In genomic region chr10:40884279-40884806, GRCm38 (mm10) we compare ENCODE assay signal across 8 mouse cellular contexts. TPM values are rescaled to one million over a fixed set of nuclear protein-coding genes. Genes with fewer than 3 reads are reported as not detected.
A peak's percentile ranks its signal among the peaks of the same experiment; 100 is the strongest.
DNase-seq lines count a peak whose midpoint lies in the region; ATAC-seq and TF ChIP-seq lines count a peak whose summit lies in the region.

No protein-coding gene starts in this region.

- DNase-seq in urinary bladder, adult 2 months (ENCODE audit: low spot score): peak; percentile 28
- DNase-seq in urinary bladder, postnatal 10 days (ENCODE audit: low spot score): no peak
- DNase-seq in embryo, embryonic 10.5 days (ENCODE audit: low spot score): peak; percentile 66
- no peak for DNase-seq in heart, embryonic 10.5 days (ENCODE audit: low spot score)
- DNase-seq in liver, adult 2 months (ENCODE audit: extremely low read depth, low read depth, low spot score): peak; percentile 62

- peak overlapping the region; percentile 89 for H3K4me2 ChIP-seq in kidney, embryonic 15.5 days
- peak overlapping the region; percentile 61 for H3K4me2 ChIP-seq in neural tube, embryonic 12.5 days (replicated peaks)

- H3K27ac ChIP-seq in heart, embryonic 10.5 days: peak overlapping the region; percentile 99
- peak overlapping the region; percentile 93 for H3K27ac ChIP-seq in kidney, embryonic 15.5 days
- H3K27ac ChIP-seq in liver, adult 2 months (replicated peaks; ENCODE audit: insufficient read depth, low read depth, low read length): no peak overlapping the region
- H3K27ac ChIP-seq in neural tube, embryonic 12.5 days: peak overlapping the region; percentile 93
- no peak overlapping the region for H3K27ac ChIP-seq in testis, adult 2 months (ENCODE audit: control insufficient read depth, insufficient read depth, low read depth, low read length)

- peaks cover 20% of the 10 kb centered on the region for H3K4me1 ChIP-seq in heart, embryonic 10.5 days
- H3K4me1 ChIP-seq in kidney, embryonic 15.5 days: peaks cover 20% of the 10 kb centered on the region
- H3K4me1 ChIP-seq in liver, adult 2 months (ENCODE audit: control insufficient read depth, insufficient read depth, low read length): peaks cover 6% of the 10 kb centered on the region; the same call in 1 of the 2 replicates
- H3K4me1 ChIP-seq in neural tube, embryonic 12.5 days: peaks cover 12% of the 10 kb centered on the region
- no peaks in the 10 kb centered on the region for H3K4me1 ChIP-seq in testis, adult 2 months (ENCODE audit: control insufficient read depth, insufficient read depth, low read length)

- TF ChIP-seq CTCF in liver, adult 2 months (IDR thresholded peaks at IDR 0.05; ENCODE audit: low read depth, low read length): peak; percentile 45
- TF ChIP-seq CTCF in testis, adult 2 months (IDR thresholded peaks at IDR 0.05; ENCODE audit: control insufficient read depth, insufficient read depth, insufficient replicate concordance, low read depth, low read length): no peak

- no peaks in the 10 kb centered on the region for H3K9me3 ChIP-seq in heart, embryonic 10.5 days
- H3K9me3 ChIP-seq in kidney, embryonic 15.5 days (replicated peaks): no peaks in the 10 kb centered on the region
- H3K9me3 ChIP-seq in neural tube, embryonic 12.5 days: no peaks in the 10 kb centered on the region

- H3K4me3 ChIP-seq in heart, embryonic 10.5 days: peak overlapping the region; percentile 92
- H3K4me3 ChIP-seq in kidney, embryonic 15.5 days (replicated peaks): peak overlapping the region; percentile 95
- peak overlapping the region; percentile 94 for H3K4me3 ChIP-seq in liver, adult 2 months (ENCODE audit: insufficient read depth, low read depth, low read length)
- H3K4me3 ChIP-seq in neural tube, embryonic 12.5 days: peak overlapping the region; percentile 89
- peak overlapping the region; percentile 89 for H3K4me3 ChIP-seq in testis, adult 2 months (ENCODE audit: control insufficient read depth, low read depth, low read length)

- TF ChIP-seq POLR2A in liver, adult 2 months (IDR thresholded peaks at IDR 0.05; ENCODE audit: extremely low read depth, insufficient read depth, low read length): no peak
- TF ChIP-seq POLR2A in testis, adult 2 months (IDR thresholded peaks at IDR 0.05; ENCODE audit: control insufficient read depth, low read depth, low read length): no peak

- no peaks in the 10 kb centered on the region for H3K27me3 ChIP-seq in heart, embryonic 10.5 days (ENCODE audit: insufficient read depth, poor library complexity, severe bottlenecking)
- H3K27me3 ChIP-seq in kidney, embryonic 15.5 days: no peaks in the 10 kb centered on the region
- H3K27me3 ChIP-seq in liver, adult 2 months (ENCODE audit: control insufficient read depth, insufficient read depth, low read length): no peaks in the 10 kb centered on the region
- H3K27me3 ChIP-seq in neural tube, embryonic 12.5 days (replicated peaks): no peaks in the 10 kb centered on the region
- no peaks in the 10 kb centered on the region for H3K27me3 ChIP-seq in testis, adult 2 months (ENCODE audit: control insufficient read depth, insufficient read depth, low read length)

- no peaks in the 10 kb centered on the region for H3K36me3 ChIP-seq in heart, embryonic 10.5 days
- H3K36me3 ChIP-seq in kidney, embryonic 15.5 days: 0 out of 2 replicates have a peak, but pooled peaks cover 3% of the 10 kb centered on the region
- H3K36me3 ChIP-seq in liver, adult 2 months (ENCODE audit: control insufficient read depth, insufficient read depth, low read length): no peaks in the 10 kb centered on the region
- no peaks in the 10 kb centered on the region for H3K36me3 ChIP-seq in neural tube, embryonic 12.5 days
- H3K36me3 ChIP-seq in testis, adult 2 months (ENCODE audit: control insufficient read depth, insufficient read depth, low read length): no peaks in the 10 kb centered on the region

- peak overlapping the region; percentile 64 for H3K9ac ChIP-seq in kidney, embryonic 15.5 days
- H3K9ac ChIP-seq in liver, adult 2 months (ENCODE audit: low read depth, low read length): peak overlapping the region; percentile 25
- H3K9ac ChIP-seq in neural tube, embryonic 12.5 days: peak overlapping the region; percentile 98

- H3K79me2 ChIP-seq in liver, adult 2 months (ENCODE audit: control insufficient read depth, insufficient read depth, low read length): peaks cover 18% of the 10 kb centered on the region; the same call in 1 of the 2 replicates

- under 1% methylated on average over 40 of the region's 40 CpGs for WGBS in heart, embryonic 10.5 days
- WGBS in kidney, embryonic 15.5 days: under 1% methylated on average over 39 of the region's 40 CpGs
- under 1% methylated on average over 40 of the region's 40 CpGs for WGBS in liver, adult 2 months
- WGBS in neural tube, embryonic 12.5 days: under 1% methylated on average over 40 of the region's 40 CpGs

- peak; percentile 22 for ATAC-seq in kidney, embryonic 15.5 days (replicated peaks; ENCODE audit: low FRiP score)
- peak; percentile 23; the same call in 1 of the 2 replicates for ATAC-seq in neural tube, embryonic 12.5 days (ENCODE audit: low FRiP score, low read depth)

RNA-seq across cellular contexts. Expression of gene Wasf1, which starts 1.1 kb away (rescaled TPM):
- 1.1 and 1.2 TPM in 2 replicates for polyA plus RNA-seq in urinary bladder, adult 2 months (2012; rRNA removed)
- 22.7 and 31.9 TPM in 2 replicates for polyA plus RNA-seq in heart, embryonic 10.5 days (2016; fragmentation: Nextera tagmentation; extraction: Ambion mirVana)
- 22.2 and 22.7 TPM in 2 replicates for polyA plus RNA-seq in kidney, embryonic 15.5 days (2015; fragmentation: Nextera tagmentation; extraction: Ambion mirVana)
- 0.54 and 0.55 TPM in 2 replicates for total RNA-seq in liver, adult 2 months (2014; rRNA removed)
- polyA plus RNA-seq in liver, adult 2 months (2012; rRNA removed): 0.69 and 0.77 TPM in 2 replicates
- polyA plus RNA-seq in neural tube, embryonic 12.5 days (2016; fragmentation: Nextera tagmentation; extraction: Ambion mirVana): 69.6 and 79.7 TPM in 2 replicates
- polyA plus RNA-seq in testis, adult 2 months (2012; rRNA removed): 7.5 and 11.4 TPM in 2 replicates

RNA-seq across cellular contexts. Expression of gene Cdc40, which starts 1.2 kb away (rescaled TPM):
- 15.3 and 15.6 TPM in 2 replicates for polyA plus RNA-seq in urinary bladder, adult 2 months (2012; rRNA removed)
- polyA plus RNA-seq in heart, embryonic 10.5 days (2016; fragmentation: Nextera tagmentation; extraction: Ambion mirVana): 27.3 and 31.7 TPM in 2 replicates
- polyA plus RNA-seq in kidney, embryonic 15.5 days (2015; fragmentation: Nextera tagmentation; extraction: Ambion mirVana): 39.1 and 39.3 TPM in 2 replicates
- 15.9 and 16.1 TPM in 2 replicates for total RNA-seq in liver, adult 2 months (2014; rRNA removed)
- 11.1 and 12.8 TPM in 2 replicates for polyA plus RNA-seq in liver, adult 2 months (2012; rRNA removed)
- polyA plus RNA-seq in neural tube, embryonic 12.5 days (2016; fragmentation: Nextera tagmentation; extraction: Ambion mirVana): 36.7 and 36.8 TPM in 2 replicates
- 6.0 and 6.1 TPM in 2 replicates for polyA plus RNA-seq in testis, adult 2 months (2012; rRNA removed)

Comparison
In these comparisons a context has a peak if more than half of its experiments do, and no peak if none do; other contexts are left out.
1. DNase-seq: peak in urinary bladder, adult 2 months (single experiment), embryo, embryonic 10.5 days (single experiment) and liver, adult 2 months (single experiment); none in urinary bladder, postnatal 10 days (single experiment) and heart, embryonic 10.5 days (single experiment).
2. H3K27ac ChIP-seq: peak in heart, embryonic 10.5 days (single experiment), kidney, embryonic 15.5 days (single experiment) and neural tube, embryonic 12.5 days (single experiment); none in liver, adult 2 months (single experiment) and testis, adult 2 months (single experiment).
3. H3K9ac ChIP-seq: peak in every context shown above with its lines; median percentile 98 in neural tube, embryonic 12.5 days; 64 in kidney, embryonic 15.5 days; 25 in liver, adult 2 months.
4. Peak in every context shown above with its lines, with median percentiles within 50 percentile points of each other: H3K4me3 ChIP-seq.